In genomic region chr12:91833939-91834333, GRCm38 (mm10) we compare ENCODE assay signal across 27 mouse cellular contexts. TPM values are rescaled to one million over a fixed set of nuclear protein-coding genes. Genes with fewer than 3 reads are reported as not detected.
DNase-seq lines count a peak whose midpoint lies in the region; ATAC-seq and TF ChIP-seq lines count a peak whose summit lies in the region.
"Had no signal": no experiment of that assay in that cellular context is flagged by ENCODE, and none has a peak within 500 bp of the region (broad histone marks: within the 10 kb centered on the region; RNA-seq: fewer than 3 reads in every experiment).

No protein-coding gene starts in this region.

- H3K4me1 ChIP-seq in CH12.LX (ENCODE audit: control insufficient read depth in 1 of 2, insufficient read depth in 2 of 2), result peaks cover 2 to 28% of the 10 kb centered on the region in 2 experiments; a peak in 2 of 4 replicates
- H3K4me1 ChIP-seq in intestine, embryonic 16.5 days (ENCODE audit: control insufficient read depth, insufficient read depth, low read length), result peaks cover 8% of the 10 kb centered on the region
- H3K4me1 ChIP-seq in forebrain, postnatal 0 days (ENCODE audit: insufficient read depth), result no peaks in the 10 kb centered on the region
- H3K4me1 ChIP-seq: embryonic facial prominence, embryonic 13.5 days; forebrain, embryonic 12.5 days; forebrain, embryonic 15.5 days; heart, embryonic 10.5 days; heart, embryonic 13.5 days; hindbrain, embryonic 12.5 days had no signal

- H3K27ac ChIP-seq in CH12.LX (ENCODE audit: insufficient read depth, low read depth), result no peak overlapping the region
- peak overlapping the region; percentile 77 for H3K27ac ChIP-seq in intestine, embryonic 16.5 days (ENCODE audit: low read length)
- no peak overlapping the region for H3K27ac ChIP-seq in forebrain, postnatal 0 days (ENCODE audit: low read depth, low read length)
- H3K27ac ChIP-seq: embryonic facial prominence, embryonic 10.5 days; embryonic facial prominence, embryonic 13.5 days; forebrain, embryonic 12.5 days; forebrain, embryonic 15.5 days; heart, adult 2 months; heart, embryonic 10.5 days; heart, embryonic 13.5 days; hindbrain, embryonic 12.5 days had no signal

- H3K4me3 ChIP-seq in CH12.LX (replicated peaks in 1 of 3; ENCODE audit: low read depth in 2 of 3, low read length in 2 of 3, poor library complexity in 1 of 3), result no peak overlapping the region
- no peak overlapping the region for H3K4me3 ChIP-seq in intestine, embryonic 16.5 days (ENCODE audit: low read length)
- no peak overlapping the region for H3K4me3 ChIP-seq in forebrain, postnatal 0 days (ENCODE audit: low read depth, low read length)
- H3K4me3 ChIP-seq: embryonic facial prominence, embryonic 10.5 days; embryonic facial prominence, embryonic 13.5 days; erythroblast, embryonic 14.5 days; forebrain, embryonic 12.5 days; forebrain, embryonic 15.5 days; heart, adult 2 months; heart, embryonic 10.5 days; heart, embryonic 13.5 days; hindbrain, embryonic 12.5 days had no signal

- H3K79me2 ChIP-seq in CH12.LX (replicated peaks; ENCODE audit: control insufficient read depth, extremely low read depth, insufficient read depth, poor library complexity, severe bottlenecking), result peaks cover 13% of the 10 kb centered on the region

- H3K9me3 ChIP-seq in CH12.LX (replicated peaks; ENCODE audit: low read length), result no peaks in the 10 kb centered on the region
- H3K9me3 ChIP-seq in intestine, embryonic 16.5 days (ENCODE audit: control insufficient read depth, low read length), result no peaks in the 10 kb centered on the region
- no peaks in the 10 kb centered on the region for H3K9me3 ChIP-seq in forebrain, postnatal 0 days (ENCODE audit: low read length)
- H3K9me3 ChIP-seq: embryonic facial prominence, embryonic 10.5 days; embryonic facial prominence, embryonic 13.5 days; forebrain, embryonic 12.5 days; forebrain, embryonic 15.5 days; heart, embryonic 10.5 days; heart, embryonic 13.5 days; hindbrain, embryonic 12.5 days had no signal

- H3K36me3 ChIP-seq in CH12.LX (replicated peaks in 1 of 2; ENCODE audit: control insufficient read depth in 1 of 2, insufficient read depth in 1 of 2, low read length in 1 of 2), result peaks cover 74 to 92% of the 10 kb centered on the region in 2 experiments
- peaks cover 17% of the 10 kb centered on the region for H3K36me3 ChIP-seq in intestine, embryonic 16.5 days (ENCODE audit: control insufficient read depth, insufficient read depth, low read length)
- peaks cover 67% of the 10 kb centered on the region for H3K36me3 ChIP-seq in forebrain, postnatal 0 days (ENCODE audit: insufficient read depth)

- no peak for TF ChIP-seq POLR2A in CH12.LX (IDR thresholded peaks at IDR 0.05; ENCODE audit: low read depth, low read length)
- no peak for TF ChIP-seq POLR2A in brain, embryonic 14.5 days (IDR thresholded peaks at IDR 0.05; ENCODE audit: borderline replicate concordance, extremely low read depth, insufficient read depth, insufficient read length, poor library complexity, severe bottlenecking)

- no peak for ATAC-seq in intestine, embryonic 16.5 days
- no peak for ATAC-seq in forebrain, postnatal 0 days
- ATAC-seq: activated CD4-positive, CD25-positive, alpha-beta regulatory T cell, adult 4 months; CD4-positive, CD25-positive, alpha-beta regulatory T cell, adult 4 months; forebrain, embryonic 15.5 days; hindbrain, embryonic 16.5 days had no signal

- in situ Hi-C loops in CH12.LX (cut with MboI; ENCODE audit: low pct_ligation_motif_present, low pct_unique_long_range_greater_than_20kb, low sequenced_read_pairs), result no loop called here

- H3K27me3 ChIP-seq in CH12.LX (replicated peaks), result no peaks in the 10 kb centered on the region
- no peaks in the 10 kb centered on the region for H3K27me3 ChIP-seq in intestine, embryonic 16.5 days (replicated peaks; ENCODE audit: control insufficient read depth, insufficient read depth, low read length)
- no peaks in the 10 kb centered on the region for H3K27me3 ChIP-seq in forebrain, postnatal 0 days (ENCODE audit: insufficient read depth, low read length)
- H3K27me3 ChIP-seq: embryonic facial prominence, embryonic 13.5 days; forebrain, embryonic 12.5 days; forebrain, embryonic 15.5 days; heart, embryonic 13.5 days; hindbrain, embryonic 12.5 days had no signal

- TF ChIP-seq CTCF in CH12.LX (conservative IDR thresholded peaks at IDR 0.05 in 1 of 2, IDR thresholded peaks at IDR 0.05 in 1 of 2; ENCODE audit: low read depth in 2 of 2, low read length in 2 of 2), result no peak
- no peak for TF ChIP-seq CTCF in brain, embryonic 14.5 days (IDR thresholded peaks at IDR 0.05; ENCODE audit: borderline replicate concordance, extremely low read depth, insufficient read depth, insufficient read length)
- TF ChIP-seq CTCF in forebrain, postnatal 0 days (IDR thresholded peaks at IDR 0.05; ENCODE audit: low read depth), result no peak

- no peak overlapping the region for H3K9ac ChIP-seq in CH12.LX (ENCODE audit: insufficient read depth, low read depth)
- H3K9ac ChIP-seq in intestine, embryonic 16.5 days (ENCODE audit: low read depth, low read length), result no peak overlapping the region
- no peak overlapping the region for H3K9ac ChIP-seq in forebrain, postnatal 0 days
- H3K9ac ChIP-seq: embryonic facial prominence, embryonic 13.5 days; forebrain, embryonic 12.5 days; forebrain, embryonic 15.5 days; heart, embryonic 13.5 days; hindbrain, embryonic 12.5 days had no signal

- dilution Hi-C loops in CH12.LX (cut with MboI; ENCODE audit: extremely low pct_ligation_motif_present, extremely low pct_unique_long_range_greater_than_20kb, low sequenced_read_pairs), result no loop called here

- WGBS in intestine, embryonic 16.5 days, result 78% methylated on average over 5 of the region's 5 CpGs
- WGBS in forebrain, postnatal 0 days, result 81% methylated on average over 5 of the region's 5 CpGs

- TF ChIP-seq EP300 in CH12.LX (IDR thresholded peaks at IDR 0.05; ENCODE audit: low read length), result peak; percentile 49

- no peak overlapping the region for H3K4me2 ChIP-seq in CH12.LX (ENCODE audit: insufficient read depth, low read depth, poor library complexity, severe bottlenecking)
- H3K4me2 ChIP-seq in intestine, embryonic 16.5 days (ENCODE audit: low read depth, low read length), result no peak overlapping the region
- H3K4me2 ChIP-seq in forebrain, postnatal 0 days (ENCODE audit: low read depth), result no peak overlapping the region
- H3K4me2 ChIP-seq: embryonic facial prominence, embryonic 13.5 days; forebrain, embryonic 12.5 days; forebrain, embryonic 15.5 days; heart, embryonic 13.5 days; hindbrain, embryonic 12.5 days had no signal

- DNase-seq in CH12.LX (ENCODE audit: extremely low read depth), result peak; percentile 45
- DNase-seq in brain, embryonic 14.5 days (ENCODE audit: low read depth), result peak; percentile 1
- no peak for DNase-seq in forebrain, postnatal 0 days
- DNase-seq in layer of hippocampus, adult 9-10 months (ENCODE audit: low spot score), result no peak
- DNase-seq in heart, postnatal 4 days, result no peak
- DNase-seq: adrenal gland, adult 8-10 months; cerebellum, adult 11-12 months; cerebellum, adult 8-10 months; cerebellum, postnatal 10 days; cerebellum, postnatal 36 days; embryo, embryonic 11 days; gastrocnemius, postnatal 10 days; gastrocnemius, postnatal 36 days; heart, adult 2 months; heart, postnatal 14 days had no signal

- TF ChIP-seq RAD21 in CH12.LX (IDR thresholded peaks at IDR 0.05; ENCODE audit: low read depth, low read length), result no peak

TF ChIP-seq in CH12.LX, 34 proteins besides CTCF, POLR2A, EP300 and RAD21:
- TF ChIP-seq MXI1 (IDR thresholded peaks at IDR 0.05; ENCODE audit: low read depth, low read length), result peak; percentile 73; the same call in 1 of the 2 replicates
- TF ChIP-seq MEF2A (IDR thresholded peaks at IDR 0.05; ENCODE audit: borderline replicate concordance, low read depth, low read length), result no peak
- TF ChIP-seq SIN3A (IDR thresholded peaks at IDR 0.05; ENCODE audit: low read length), result peak; percentile 69
- peak; percentile 80 for TF ChIP-seq ZNF384 (IDR thresholded peaks at IDR 0.05; ENCODE audit: low read depth, low read length)
- TF ChIP-seq POLR2AphosphoS2 (IDR thresholded peaks at IDR 0.05; ENCODE audit: low read depth, low read length), result no peak
- peak; percentile 79 for TF ChIP-seq MAX (IDR thresholded peaks at IDR 0.05; ENCODE audit: low read length)
- TF ChIP-seq MYC (IDR thresholded peaks at IDR 0.05; ENCODE audit: low read depth, low read length), result 0 out of 2 replicates have a peak, but pooled peaks have one; percentile 43
- peak; percentile 50; the same call in 1 of the 2 replicates for TF ChIP-seq BHLHE40 (IDR thresholded peaks at IDR 0.05; ENCODE audit: low read depth, low read length)
- TF ChIP-seq ETS1 (conservative IDR thresholded peaks at IDR 0.05; ENCODE audit: low read depth, low read length), result 0 out of 2 replicates have a peak, but pooled peaks have one; percentile 13

RNA-seq across cellular contexts. Expression of gene Sel1l, which starts 15.0 kb away (rescaled TPM):
- 126 and 155 TPM in 2 replicates for total RNA-seq in CH12.LX (2012; rRNA removed)
- total RNA-seq in CH12.LX (2014; rRNA removed), result 46.6 and 49.0 TPM in 2 replicates
- polyA plus RNA-seq in CH12.LX (2012; ENCODE audit: insufficient read length, low read depth), result 84.7 and 90.7 TPM in 2 replicates
- polyA plus RNA-seq in brain, embryonic 14.5 days (2012; rRNA removed), result 57.5 and 67.8 TPM in 2 replicates
- polyA plus RNA-seq in intestine, embryonic 16.5 days (2015; fragmentation: Nextera tagmentation; extraction: Ambion mirVana), result 85.4 and 99.2 TPM in 2 replicates
- total RNA-seq in forebrain, postnatal 0 days (2014; rRNA removed), result 65.2 and 73.4 TPM in 2 replicates
- 59.4 and 95.9 TPM in 2 replicates for polyA plus RNA-seq in forebrain, postnatal 0 days (2015; fragmentation: Nextera tagmentation; extraction: Ambion mirVana)
- 10 to 100 TPM; 56.8 to 59.6 TPM for total RNA-seq in heart, postnatal 4 days (2021)

RNA-seq across cellular contexts. Expression of gene Ston2, which starts 45.7 kb away (rescaled TPM):
- 0.29 and 0.34 TPM in 2 replicates for total RNA-seq in CH12.LX (2012; rRNA removed)
- total RNA-seq in CH12.LX (2014; rRNA removed), result not detected in 2 replicates
- 0.21 TPM in 1 of 2 replicates, not detected in the other for polyA plus RNA-seq in CH12.LX (2012; ENCODE audit: insufficient read length, low read depth)
- polyA plus RNA-seq in brain, embryonic 14.5 days (2012; rRNA removed), result 7.8 and 9.0 TPM in 2 replicates
- polyA plus RNA-seq in intestine, embryonic 16.5 days (2015; fragmentation: Nextera tagmentation; extraction: Ambion mirVana), result 4.9 and 5.2 TPM in 2 replicates
- total RNA-seq in forebrain, postnatal 0 days (2014; rRNA removed), result 7.1 and 8.8 TPM in 2 replicates
- polyA plus RNA-seq in forebrain, postnatal 0 days (2015; fragmentation: Nextera tagmentation; extraction: Ambion mirVana), result 3.6 and 7.7 TPM in 2 replicates
- 1 to 10 TPM; 5.2 to 5.4 TPM for total RNA-seq in heart, postnatal 4 days (2021)

Comparison
In these comparisons a context has a peak if more than half of its experiments do, and no peak if none do; other contexts are left out.
1. DNase-seq: peak in CH12.LX (single experiment) and brain, embryonic 14.5 days (single experiment); none in forebrain, postnatal 0 days (single experiment), layer of hippocampus, adult 9-10 months (single experiment) and heart, postnatal 4 days (single experiment).